Mouse (Mus musculus): ENCODE results near the gene Aloxe3. TPM values are rescaled to one million over a fixed set of nuclear protein-coding genes. Genes with fewer than 3 reads are reported as not detected.
A peak's percentile ranks its signal among the peaks of the same experiment; 100 is the strongest.

Gene Aloxe3
- not detected in 2 replicates for total RNA-seq (2014; rRNA removed)
- 0.09 TPM in 1 of 2 replicates, not detected in the other for polyA plus RNA-seq (2012; rRNA removed)

GRCm38 (mm10) chr11:69125852-69125918 lies at the start of gene Aloxe3:
Gene Aloxe3, plus strand, starts transcription at chr11:69125896.
- no peaks in the 10 kb centered on the region for H3K27me3 ChIP-seq (ENCODE audit: control insufficient read depth, insufficient read depth, low read length)
- H3K27ac ChIP-seq (replicated peaks; ENCODE audit: insufficient read depth, low read depth, low read length) = 0 out of 2 replicates have a peak within 1 kb of the TSS, but pooled peaks have one; percentile 7
- no peak for DNase-seq (ENCODE audit: extremely low read depth, low read depth, low spot score)
- no peak for TF ChIP-seq POLR2A (IDR thresholded peaks at IDR 0.05; ENCODE audit: extremely low read depth, insufficient read depth, low read length)
- TF ChIP-seq CTCF (IDR thresholded peaks at IDR 0.05; ENCODE audit: low read depth, low read length) = no peak
- peak within 1 kb of the TSS; percentile 48 for H3K9ac ChIP-seq (ENCODE audit: low read depth, low read length)
- WGBS = 5% methylated on average over 3 of the region's 3 CpGs
- H3K79me2 ChIP-seq (ENCODE audit: control insufficient read depth, insufficient read depth, low read length) = no peaks in the 10 kb centered on the region
- peaks cover 11% of the 10 kb centered on the region; the same call in 1 of the 2 replicates for H3K4me1 ChIP-seq (ENCODE audit: control insufficient read depth, insufficient read depth, low read length)
- H3K4me3 ChIP-seq (ENCODE audit: insufficient read depth, low read depth, low read length) = peak within 1 kb of the TSS; percentile 58
- no peaks in the 10 kb centered on the region for H3K36me3 ChIP-seq (ENCODE audit: control insufficient read depth, insufficient read depth, low read length)

GRCm38 (mm10) chr11:69076572-69076971 lies 49.1 kb upstream of the Aloxe3 start:
- DNase-seq (ENCODE audit: extremely low read depth, low read depth, low spot score) = no peak
- no peak overlapping the region for H3K4me3 ChIP-seq (ENCODE audit: insufficient read depth, low read depth, low read length)
- no peak overlapping the region for H3K9ac ChIP-seq (ENCODE audit: low read depth, low read length)
- WGBS = 84% methylated on average over 5 of the region's 5 CpGs
- no peak for TF ChIP-seq POLR2A (IDR thresholded peaks at IDR 0.05; ENCODE audit: extremely low read depth, insufficient read depth, low read length)
- no peak for TF ChIP-seq CTCF (IDR thresholded peaks at IDR 0.05; ENCODE audit: low read depth, low read length)
- H3K79me2 ChIP-seq (ENCODE audit: control insufficient read depth, insufficient read depth, low read length) = no peaks in the 10 kb centered on the region
- no peaks in the 10 kb centered on the region for H3K4me1 ChIP-seq (ENCODE audit: control insufficient read depth, insufficient read depth, low read length)
- H3K27ac ChIP-seq (replicated peaks; ENCODE audit: insufficient read depth, low read depth, low read length) = no peak overlapping the region
- H3K36me3 ChIP-seq (ENCODE audit: control insufficient read depth, insufficient read depth, low read length) = no peaks in the 10 kb centered on the region
- H3K27me3 ChIP-seq (ENCODE audit: control insufficient read depth, insufficient read depth, low read length) = no peaks in the 10 kb centered on the region

GRCm38 (mm10) chr11:69077316-69077715 lies 48.4 kb upstream of the Aloxe3 start:
- no peak overlapping the region for H3K9ac ChIP-seq (ENCODE audit: low read depth, low read length)
- no peaks in the 10 kb centered on the region for H3K27me3 ChIP-seq (ENCODE audit: control insufficient read depth, insufficient read depth, low read length)
- no peaks in the 10 kb centered on the region for H3K4me1 ChIP-seq (ENCODE audit: control insufficient read depth, insufficient read depth, low read length)
- TF ChIP-seq POLR2A (IDR thresholded peaks at IDR 0.05; ENCODE audit: extremely low read depth, insufficient read depth, low read length) = no peak
- no peak for TF ChIP-seq CTCF (IDR thresholded peaks at IDR 0.05; ENCODE audit: low read depth, low read length)
- H3K4me3 ChIP-seq (ENCODE audit: insufficient read depth, low read depth, low read length) = no peak overlapping the region
- H3K79me2 ChIP-seq (ENCODE audit: control insufficient read depth, insufficient read depth, low read length) = no peaks in the 10 kb centered on the region
- no peak overlapping the region for H3K27ac ChIP-seq (replicated peaks; ENCODE audit: insufficient read depth, low read depth, low read length)
- 88% methylated on average over 9 of the region's 9 CpGs for WGBS
- no peak for DNase-seq (ENCODE audit: extremely low read depth, low read depth, low spot score)
- no peaks in the 10 kb centered on the region for H3K36me3 ChIP-seq (ENCODE audit: control insufficient read depth, insufficient read depth, low read length)

- 92% methylated on average over 6 of the region's 6 CpGs for WGBS
- TF ChIP-seq POLR2A (IDR thresholded peaks at IDR 0.05; ENCODE audit: extremely low read depth, insufficient read depth, low read length) (no peak), CTCF (IDR thresholded peaks at IDR 0.05; ENCODE audit: low read depth, low read length) (no peak)
- H3K4me3 ChIP-seq (ENCODE audit: insufficient read depth, low read depth, low read length) = no peak overlapping the region
These were observed 47.7 kb upstream of the Aloxe3 start for GRCm38 (mm10) chr11:69078041-69078440.

GRCm38 (mm10) chr11:69078805-69079438 lies 46.8 kb upstream of the Aloxe3 start:
- H3K4me1 ChIP-seq (ENCODE audit: control insufficient read depth, insufficient read depth, low read length) = no peaks in the 10 kb centered on the region
- H3K9ac ChIP-seq (ENCODE audit: low read depth, low read length) = no peak overlapping the region
- WGBS = 77% methylated on average over 5 of the region's 5 CpGs
- no peaks in the 10 kb centered on the region for H3K79me2 ChIP-seq (ENCODE audit: control insufficient read depth, insufficient read depth, low read length)
- peak; percentile 43 for DNase-seq (ENCODE audit: extremely low read depth, low read depth, low spot score)
- no peaks in the 10 kb centered on the region for H3K27me3 ChIP-seq (ENCODE audit: control insufficient read depth, insufficient read depth, low read length)
- no peak overlapping the region for H3K4me3 ChIP-seq (ENCODE audit: insufficient read depth, low read depth, low read length)
- no peak for TF ChIP-seq CTCF (IDR thresholded peaks at IDR 0.05; ENCODE audit: low read depth, low read length)
- no peak for TF ChIP-seq POLR2A (IDR thresholded peaks at IDR 0.05; ENCODE audit: extremely low read depth, insufficient read depth, low read length)
- no peak overlapping the region for H3K27ac ChIP-seq (replicated peaks; ENCODE audit: insufficient read depth, low read depth, low read length)
- no peaks in the 10 kb centered on the region for H3K36me3 ChIP-seq (ENCODE audit: control insufficient read depth, insufficient read depth, low read length)

More at GRCm38 (mm10) chr11:69078041-69078440, 47.7 kb upstream of the Aloxe3 start:
- Histone ChIP-seq H3K9ac (ENCODE audit: low read depth, low read length) (no peak overlapping the region), H3K27ac (replicated peaks; ENCODE audit: insufficient read depth, low read depth, low read length) (no peak overlapping the region), H3K79me2 (ENCODE audit: control insufficient read depth, insufficient read depth, low read length) (no peaks in the 10 kb centered on the region), H3K4me1 (ENCODE audit: control insufficient read depth, insufficient read depth, low read length) (no peaks in the 10 kb centered on the region), H3K27me3 (ENCODE audit: control insufficient read depth, insufficient read depth, low read length) (no peaks in the 10 kb centered on the region), H3K36me3 (ENCODE audit: control insufficient read depth, insufficient read depth, low read length) (no peaks in the 10 kb centered on the region)
- DNase-seq (ENCODE audit: extremely low read depth, low read depth, low spot score) = no peak

GRCm38 (mm10) chr11:69080102-69080854 lies 45.4 kb upstream of the Aloxe3 start:
- H3K4me3 ChIP-seq (ENCODE audit: insufficient read depth, low read depth, low read length) = no peak overlapping the region

More at GRCm38 (mm10) chr11:69080102-69080854, 45.4 kb upstream of the Aloxe3 start:
- Histone ChIP-seq H3K79me2 (ENCODE audit: control insufficient read depth, insufficient read depth, low read length) (no peaks in the 10 kb centered on the region), H3K27me3 (ENCODE audit: control insufficient read depth, insufficient read depth, low read length) (no peaks in the 10 kb centered on the region), H3K4me1 (ENCODE audit: control insufficient read depth, insufficient read depth, low read length) (no peaks in the 10 kb centered on the region), H3K36me3 (ENCODE audit: control insufficient read depth, insufficient read depth, low read length) (no peaks in the 10 kb centered on the region), H3K9ac (ENCODE audit: low read depth, low read length) (no peak overlapping the region), H3K27ac (replicated peaks; ENCODE audit: insufficient read depth, low read depth, low read length) (peak overlapping the region; percentile 32; the same call in 1 of the 2 replicates)
- WGBS = 40% methylated on average over 15 of the region's 15 CpGs
- peak; percentile 78 for DNase-seq (ENCODE audit: extremely low read depth, low read depth, low spot score)
- no peak for TF ChIP-seq POLR2A (IDR thresholded peaks at IDR 0.05; ENCODE audit: extremely low read depth, insufficient read depth, low read length)
- TF ChIP-seq CTCF (IDR thresholded peaks at IDR 0.05; ENCODE audit: low read depth, low read length) = no peak

All from liver, adult 2 months (tissue).